Mouse (Mus musculus) liver, embryonic 11.5 days (tissue): Measurements from ENCODE around the gene Pcmtd2. TPM values are rescaled to one million over a fixed set of nuclear protein-coding genes. Genes with fewer than 3 reads are reported as not detected.

ENCODE experiments used
- polyA plus RNA-seq: library from polyadenylated mRNA; unstranded; fragments of >200 nt; fragmentation: Nextera tagmentation; extraction: Ambion mirVana; gene quantifications from 2 replicates; pipeline ENCODE4 v1.2.1, GENCODE M21; 2014

The Pcmtd2 gene
- polyA plus RNA-seq, 1 experiment from 2014 or later, result 21.6 TPM

Other genes with a start within 250 kb of the Pcmtd2 start
- gene Prpf6, start 246.0 kb upstream of the Pcmtd2 start, polyA plus RNA-seq, result 63.0 and 68.5 TPM in 2 replicates
- gene Zfp512b, start 245.1 kb upstream of the Pcmtd2 start, polyA plus RNA-seq, result 31.2 and 33.9 TPM in 2 replicates
- 6.2 and 6.8 TPM in 2 replicates for gene Samd10, start 238.6 kb upstream of the Pcmtd2 start, polyA plus RNA-seq
- gene Gm29797, start 180.8 kb upstream of the Pcmtd2 start, polyA plus RNA-seq, result not detected in 2 replicates
- 16.1 and 19.4 TPM in 2 replicates for gene Sox18, start 166.2 kb upstream of the Pcmtd2 start, polyA plus RNA-seq
- 8.1 and 12.1 TPM in 2 replicates for gene Tcea2, start 157.5 kb upstream of the Pcmtd2 start, polyA plus RNA-seq
- gene Rgs19, start 143.9 kb upstream of the Pcmtd2 start, polyA plus RNA-seq, result 51.4 and 51.8 TPM in 2 replicates
- gene Lkaaear1, start 139.4 kb upstream of the Pcmtd2 start, polyA plus RNA-seq, result not detected in 2 replicates
- gene Oprl1, start 122.8 kb upstream of the Pcmtd2 start, polyA plus RNA-seq, result 2.0 and 3.2 TPM in 2 replicates
- gene Myt1, start 74.5 kb upstream of the Pcmtd2 start, polyA plus RNA-seq, result 0.03 and 0.06 TPM in 2 replicates
- 64.7 and 73.6 TPM in 2 replicates for gene Polr3k, start 26.5 kb downstream of the Pcmtd2 start, polyA plus RNA-seq
- not detected in 2 replicates for gene Gm14496, start 153.3 kb downstream of the Pcmtd2 start, polyA plus RNA-seq